Mouse (Mus musculus): ENCODE measurements at regions not wholly inside any gene's neighbourhood (a gene's known extent, or its start where the extent isn't known, plus 50 kb on each side); places are given as distances from the start of the nearest gene placed in this dataset.

- H3K4me1 ChIP-seq (replicated peaks; ENCODE audit: control insufficient read depth, insufficient read depth, low read length), result no peaks in the 10 kb centered on the region
- no peak overlapping the region for H3K4me3 ChIP-seq (ENCODE audit: low read depth, low read length)
- no peak overlapping the region for H3K27ac ChIP-seq (ENCODE audit: low read depth, low read length)
- 77% methylated on average over 5 of the region's 5 CpGs for WGBS
- DNase-seq (ENCODE audit: low spot score) (no peak), ATAC-seq (replicated peaks; ENCODE audit: low FRiP score) (no peak)
- no peaks in the 10 kb centered on the region for H3K27me3 ChIP-seq (replicated peaks; ENCODE audit: control insufficient read depth, insufficient read depth, low read length)
- H3K4me2 ChIP-seq, result no peak overlapping the region
- H3K9ac ChIP-seq (ENCODE audit: low read depth, low read length), result no peak overlapping the region
- no peaks in the 10 kb centered on the region for H3K9me3 ChIP-seq (ENCODE audit: control insufficient read depth, low read length)
- no peaks in the 10 kb centered on the region for H3K36me3 ChIP-seq (ENCODE audit: control insufficient read depth, insufficient read depth, low read length)
Observed at GRCm38 (mm10) chr1:185607611-185608010, 153.0 kb downstream of the Slc30a10 start.

DNA sequence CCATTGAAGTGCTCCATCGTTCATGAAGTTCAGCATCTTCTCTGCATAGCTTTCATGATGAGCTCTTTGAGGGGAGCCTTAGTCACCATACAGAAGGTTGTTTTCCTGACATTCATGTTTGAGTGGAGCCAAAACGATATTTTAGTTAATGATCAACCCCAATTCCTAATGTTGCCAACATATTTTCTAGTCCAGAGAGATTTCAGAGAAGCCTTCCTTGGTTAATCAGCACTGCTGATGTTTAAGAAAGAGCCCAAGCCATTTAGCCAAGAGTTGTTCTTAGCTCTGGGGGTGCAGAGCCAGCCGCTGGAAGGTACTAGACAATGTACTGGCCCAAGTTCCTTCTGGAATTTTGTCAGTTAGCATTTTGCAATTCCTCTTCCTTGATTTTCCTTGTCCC is 153.8 kb downstream of the Slc30a10 start:
- no peaks in the 10 kb centered on the region for H3K9me3 ChIP-seq (ENCODE audit: control insufficient read depth, low read length)
- no peak overlapping the region for H3K4me3 ChIP-seq (ENCODE audit: low read depth, low read length)
- H3K27me3 ChIP-seq (replicated peaks; ENCODE audit: control insufficient read depth, insufficient read depth, low read length), result no peaks in the 10 kb centered on the region
- 88% methylated on average over 3 of the region's 3 CpGs for WGBS
- ATAC-seq (replicated peaks; ENCODE audit: low FRiP score), result no peak
- H3K27ac ChIP-seq (ENCODE audit: low read depth, low read length), result no peak overlapping the region
- no peak overlapping the region for H3K9ac ChIP-seq (ENCODE audit: low read depth, low read length)
- H3K36me3 ChIP-seq (ENCODE audit: control insufficient read depth, insufficient read depth, low read length), result no peaks in the 10 kb centered on the region
- H3K4me2 ChIP-seq, result no peak overlapping the region
- H3K4me1 ChIP-seq (replicated peaks; ENCODE audit: control insufficient read depth, insufficient read depth, low read length), result no peaks in the 10 kb centered on the region
- no peak for DNase-seq (ENCODE audit: low spot score)

GRCm38 (mm10) chr1:185610586-185610985 is 155.9 kb downstream of the Slc30a10 start:
- H3K9me3 ChIP-seq (ENCODE audit: control insufficient read depth, low read length), result no peaks in the 10 kb centered on the region
- ATAC-seq (replicated peaks; ENCODE audit: low FRiP score), result no peak
- no peaks in the 10 kb centered on the region for H3K27me3 ChIP-seq (replicated peaks; ENCODE audit: control insufficient read depth, insufficient read depth, low read length)
- no peak overlapping the region for H3K27ac ChIP-seq (ENCODE audit: low read depth, low read length)
- H3K4me2 ChIP-seq, result no peak overlapping the region
- no peaks in the 10 kb centered on the region for H3K36me3 ChIP-seq (ENCODE audit: control insufficient read depth, insufficient read depth, low read length)
- no peaks in the 10 kb centered on the region for H3K4me1 ChIP-seq (replicated peaks; ENCODE audit: control insufficient read depth, insufficient read depth, low read length)
- 56% methylated on average over 3 of the region's 3 CpGs for WGBS
- H3K4me3 ChIP-seq (ENCODE audit: low read depth, low read length), result no peak overlapping the region
- no peak for DNase-seq (ENCODE audit: low spot score)
- H3K9ac ChIP-seq (ENCODE audit: low read depth, low read length), result no peak overlapping the region

- Histone ChIP-seq H3K4me3 (ENCODE audit: low read depth, low read length) (no peak overlapping the region), H3K4me1 (replicated peaks; ENCODE audit: control insufficient read depth, insufficient read depth, low read length) (no peaks in the 10 kb centered on the region), H3K36me3 (ENCODE audit: control insufficient read depth, insufficient read depth, low read length) (no peaks in the 10 kb centered on the region), H3K9ac (ENCODE audit: low read depth, low read length) (no peak overlapping the region), H3K27me3 (replicated peaks; ENCODE audit: control insufficient read depth, insufficient read depth, low read length) (no peaks in the 10 kb centered on the region), H3K9me3 (ENCODE audit: control insufficient read depth, low read length) (no peaks in the 10 kb centered on the region), H3K27ac (ENCODE audit: low read depth, low read length) (no peak overlapping the region), H3K4me2 (no peak overlapping the region)
- DNase-seq (ENCODE audit: low spot score) (no peak), ATAC-seq (replicated peaks; ENCODE audit: low FRiP score) (no peak)
- WGBS, result 27% methylated on average over 10 of the region's 10 CpGs
Observed at GRCm38 (mm10) chr1:185615819-185616429, 161.3 kb downstream of the Slc30a10 start.

GRCm38 (mm10) chr1:185617691-185618090 is 163.0 kb downstream of the Slc30a10 start:
- H3K36me3 ChIP-seq (ENCODE audit: control insufficient read depth, insufficient read depth, low read length), result no peaks in the 10 kb centered on the region
- H3K4me1 ChIP-seq (replicated peaks; ENCODE audit: control insufficient read depth, insufficient read depth, low read length), result no peaks in the 10 kb centered on the region
- no peak for DNase-seq (ENCODE audit: low spot score)
- H3K4me2 ChIP-seq, result no peak overlapping the region
- no peaks in the 10 kb centered on the region for H3K9me3 ChIP-seq (ENCODE audit: control insufficient read depth, low read length)
- no peak overlapping the region for H3K9ac ChIP-seq (ENCODE audit: low read depth, low read length)
- ATAC-seq (replicated peaks; ENCODE audit: low FRiP score), result no peak
- H3K27ac ChIP-seq (ENCODE audit: low read depth, low read length), result no peak overlapping the region
- no peaks in the 10 kb centered on the region for H3K27me3 ChIP-seq (replicated peaks; ENCODE audit: control insufficient read depth, insufficient read depth, low read length)
- H3K4me3 ChIP-seq (ENCODE audit: low read depth, low read length), result no peak overlapping the region
- 76% methylated on average over 4 of the region's 4 CpGs for WGBS

- no peak overlapping the region for H3K4me3 ChIP-seq (ENCODE audit: low read depth, low read length)
- H3K4me2 ChIP-seq, result no peak overlapping the region
- no peaks in the 10 kb centered on the region for H3K27me3 ChIP-seq (replicated peaks; ENCODE audit: control insufficient read depth, insufficient read depth, low read length)
- no peak overlapping the region for H3K27ac ChIP-seq (ENCODE audit: low read depth, low read length)
- ATAC-seq (replicated peaks; ENCODE audit: low FRiP score) (no peak), DNase-seq (ENCODE audit: low spot score) (no peak)
- no peak overlapping the region for H3K9ac ChIP-seq (ENCODE audit: low read depth, low read length)
- WGBS, result 77% methylated on average over 9 of the region's 9 CpGs
- no peaks in the 10 kb centered on the region for H3K4me1 ChIP-seq (replicated peaks; ENCODE audit: control insufficient read depth, insufficient read depth, low read length)
- H3K9me3 ChIP-seq (ENCODE audit: control insufficient read depth, low read length), result no peaks in the 10 kb centered on the region
- H3K36me3 ChIP-seq (ENCODE audit: control insufficient read depth, insufficient read depth, low read length), result no peaks in the 10 kb centered on the region
Observed at GRCm38 (mm10) chr1:185619011-185619410, 164.4 kb downstream of the Slc30a10 start.

DNA sequence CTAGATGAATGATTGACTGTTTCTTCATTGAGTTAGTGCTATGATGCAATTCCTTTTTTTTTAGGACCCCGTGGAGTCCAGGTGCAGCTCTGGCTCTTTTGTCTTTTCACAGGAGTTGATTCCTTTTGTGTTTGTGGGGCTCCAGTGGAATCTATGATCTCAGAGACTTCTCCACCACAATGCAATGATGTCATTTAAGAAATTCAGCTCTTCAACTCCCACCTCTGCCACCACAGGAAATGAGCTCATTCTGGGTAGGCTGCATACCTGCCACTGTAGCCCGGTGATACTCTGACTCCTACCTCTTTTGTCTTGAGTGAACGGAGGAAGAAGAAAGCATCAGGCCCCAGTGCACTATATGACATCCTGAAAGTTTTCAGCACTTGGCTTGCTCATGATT is 173.8 kb downstream of the Slc30a10 start:
- H3K27me3 ChIP-seq (replicated peaks; ENCODE audit: control insufficient read depth, insufficient read depth, low read length), result no peaks in the 10 kb centered on the region
- no peak overlapping the region for H3K27ac ChIP-seq (ENCODE audit: low read depth, low read length)
- H3K4me1 ChIP-seq (replicated peaks; ENCODE audit: control insufficient read depth, insufficient read depth, low read length), result no peaks in the 10 kb centered on the region
- no peaks in the 10 kb centered on the region for H3K36me3 ChIP-seq (ENCODE audit: control insufficient read depth, insufficient read depth, low read length)
- H3K9me3 ChIP-seq (ENCODE audit: control insufficient read depth, low read length), result no peaks in the 10 kb centered on the region
- no peak for ATAC-seq (replicated peaks; ENCODE audit: low FRiP score)
- no peak overlapping the region for H3K9ac ChIP-seq (ENCODE audit: low read depth, low read length)
- DNase-seq (ENCODE audit: low spot score), result no peak
- H3K4me2 ChIP-seq, result no peak overlapping the region
- H3K4me3 ChIP-seq (ENCODE audit: low read depth, low read length), result no peak overlapping the region
- WGBS, result 67% methylated on average over 3 of the region's 3 CpGs

- no peaks in the 10 kb centered on the region for H3K27me3 ChIP-seq (replicated peaks; ENCODE audit: control insufficient read depth, insufficient read depth, low read length)
- no peak overlapping the region for H3K27ac ChIP-seq (ENCODE audit: low read depth, low read length)
- no peaks in the 10 kb centered on the region for H3K36me3 ChIP-seq (ENCODE audit: control insufficient read depth, insufficient read depth, low read length)
- ATAC-seq (replicated peaks; ENCODE audit: low FRiP score), result no peak
- WGBS, result 75% methylated on average over 9 of the region's 9 CpGs
- H3K9me3 ChIP-seq (ENCODE audit: control insufficient read depth, low read length), result no peaks in the 10 kb centered on the region
- H3K4me1 ChIP-seq (replicated peaks; ENCODE audit: control insufficient read depth, insufficient read depth, low read length), result no peaks in the 10 kb centered on the region
- H3K4me3 ChIP-seq (ENCODE audit: low read depth, low read length), result no peak overlapping the region
- no peak overlapping the region for H3K4me2 ChIP-seq
- no peak for DNase-seq (ENCODE audit: low spot score)
- H3K9ac ChIP-seq (ENCODE audit: low read depth, low read length), result no peak overlapping the region
Observed at GRCm38 (mm10) chr1:185629976-185630375, 175.3 kb downstream of the Slc30a10 start.

DNA sequence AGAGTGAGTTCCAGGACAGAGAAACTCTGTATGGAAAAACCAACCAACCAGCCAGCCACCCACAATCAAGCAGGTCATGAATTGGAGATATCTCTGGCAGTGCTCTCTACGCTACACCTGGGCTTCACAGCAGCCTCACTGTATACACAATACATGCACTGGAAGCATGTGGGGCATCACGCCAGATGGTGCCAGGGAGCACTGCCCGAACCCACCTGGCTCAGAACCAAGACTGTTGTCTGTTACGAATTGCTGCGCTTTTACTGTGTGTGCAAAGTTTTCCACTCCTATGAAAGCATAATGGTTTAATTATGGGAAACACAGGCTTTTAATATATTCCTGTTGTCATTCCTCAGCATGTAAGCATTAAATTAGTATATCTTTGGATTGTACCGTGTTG is 184.0 kb downstream of the Slc30a10 start:
- no peaks in the 10 kb centered on the region for H3K4me1 ChIP-seq (replicated peaks; ENCODE audit: control insufficient read depth, insufficient read depth, low read length)
- H3K27me3 ChIP-seq (replicated peaks; ENCODE audit: control insufficient read depth, insufficient read depth, low read length), result no peaks in the 10 kb centered on the region
- DNase-seq (ENCODE audit: low spot score) (no peak), ATAC-seq (replicated peaks; ENCODE audit: low FRiP score) (no peak)
- WGBS, result 87% methylated on average over 6 of the region's 6 CpGs
- H3K27ac ChIP-seq (ENCODE audit: low read depth, low read length), result no peak overlapping the region
- no peaks in the 10 kb centered on the region for H3K36me3 ChIP-seq (ENCODE audit: control insufficient read depth, insufficient read depth, low read length)
- H3K9me3 ChIP-seq (ENCODE audit: control insufficient read depth, low read length), result no peaks in the 10 kb centered on the region
- no peak overlapping the region for H3K4me2 ChIP-seq
- no peak overlapping the region for H3K9ac ChIP-seq (ENCODE audit: low read depth, low read length)
- H3K4me3 ChIP-seq (ENCODE audit: low read depth, low read length), result no peak overlapping the region

Data from liver, embryonic 11.5 days (tissue).